Comparison of ENCODE assay signal across 17 mouse cellular contexts in genomic region chr14:58439963-58440362, GRCm38 (mm10).
"Had no signal": no experiment of that assay in that cellular context is flagged by ENCODE, and none has a peak within 500 bp of the region (broad histone marks: within the 10 kb centered on the region; RNA-seq: fewer than 3 reads in every experiment).

No protein-coding gene starts in this region.

- ATAC-seq: lung, postnatal 0 days; midbrain, embryonic 13.5 days; midbrain, embryonic 15.5 days had no signal

- DNase-seq: lung, adult 2 months; lung, postnatal 14 days; lung, postnatal 36 days; right cerebral cortex, postnatal 14 days; thymus, adult 2 months; thymus, postnatal 25 days; thymus, postnatal 4 days had no signal

- H3K36me3 ChIP-seq: lung, embryonic 15.5 days; midbrain, embryonic 13.5 days; midbrain, embryonic 15.5 days; neural tube, embryonic 12.5 days; stomach, embryonic 15.5 days had no signal

- H3K4me2 ChIP-seq: lung, embryonic 15.5 days; midbrain, embryonic 11.5 days; midbrain, embryonic 13.5 days; midbrain, embryonic 15.5 days; neural tube, embryonic 12.5 days; stomach, embryonic 15.5 days had no signal

- H3K27me3 ChIP-seq: lung, embryonic 15.5 days; megakaryocyte, embryonic 14.5 days; midbrain, embryonic 13.5 days; midbrain, embryonic 15.5 days; neural tube, embryonic 12.5 days; stomach, embryonic 15.5 days had no signal

- H3K4me3 ChIP-seq: lung, embryonic 15.5 days; megakaryocyte, embryonic 14.5 days; midbrain, embryonic 13.5 days; midbrain, embryonic 15.5 days; neural tube, embryonic 12.5 days; stomach, embryonic 15.5 days had no signal

- H3K4me1 ChIP-seq: lung, embryonic 15.5 days; megakaryocyte, embryonic 14.5 days; midbrain, embryonic 13.5 days; midbrain, embryonic 15.5 days; neural tube, embryonic 12.5 days; stomach, embryonic 15.5 days had no signal

- H3K9ac ChIP-seq: lung, embryonic 15.5 days; midbrain, embryonic 13.5 days; midbrain, embryonic 15.5 days; neural tube, embryonic 12.5 days; stomach, embryonic 15.5 days had no signal

- H3K9me3 ChIP-seq: lung, embryonic 15.5 days; midbrain, embryonic 13.5 days; midbrain, embryonic 15.5 days; neural tube, embryonic 12.5 days; stomach, embryonic 15.5 days had no signal

- H3K27ac ChIP-seq: lung, embryonic 15.5 days; macrophage; midbrain, embryonic 13.5 days; midbrain, embryonic 15.5 days; neural tube, embryonic 12.5 days; stomach, embryonic 15.5 days; stomach, postnatal 0 days had no signal
